Mouse (Mus musculus) right cerebral cortex, adult 18-20 months (tissue): ENCODE measurements around the gene Reep1.

Experiments used
- DNase-seq: peaks from one replicate; pipeline ENCODE4 v3.0.0; 2022; ENCODE audit warnings: mixed read lengths

Reep1 gene

DNA sequence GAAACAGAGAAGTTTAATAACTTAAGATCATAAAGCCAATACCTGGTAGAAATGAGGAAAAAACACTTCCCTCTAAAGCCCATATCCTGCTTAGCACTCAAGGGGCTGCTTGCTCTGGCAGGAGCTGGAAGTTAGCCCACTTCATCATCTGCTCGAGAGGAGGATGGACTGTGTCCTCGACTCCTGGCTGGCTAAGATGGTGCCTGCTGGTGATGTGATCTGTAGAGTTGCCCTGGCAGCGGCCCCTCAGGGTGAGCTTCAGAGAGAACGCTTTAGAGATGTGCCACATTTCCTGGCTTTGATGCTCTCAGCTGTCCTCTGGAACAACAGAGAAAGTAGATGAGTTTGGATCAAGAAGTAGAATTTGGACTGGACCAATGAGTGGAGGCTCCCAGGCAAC lies 31.2 kb downstream of the Reep1 start:
- no peak for DNase-seq

DNA sequence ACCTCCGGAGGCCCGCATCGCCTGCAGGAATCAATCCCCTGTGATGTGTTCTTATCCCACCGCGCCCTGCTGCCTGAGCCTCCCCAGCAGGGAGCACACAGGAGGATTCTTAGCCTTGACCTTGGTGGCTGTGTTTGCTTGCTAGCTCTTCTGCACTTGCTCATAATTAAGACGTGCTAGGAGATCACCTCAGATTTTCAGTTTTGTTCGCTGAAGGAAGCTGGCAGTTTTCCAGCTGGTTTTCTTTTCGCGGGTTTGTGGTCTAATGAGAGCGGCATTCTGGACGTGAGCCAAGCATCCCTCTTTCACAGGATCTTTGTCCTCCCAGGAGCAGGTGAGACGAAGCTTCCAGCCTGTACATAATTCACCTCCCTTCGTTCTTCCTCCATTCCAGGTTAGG lies 33.6 kb downstream of the Reep1 start:
- DNase-seq, result no peak

DNA sequence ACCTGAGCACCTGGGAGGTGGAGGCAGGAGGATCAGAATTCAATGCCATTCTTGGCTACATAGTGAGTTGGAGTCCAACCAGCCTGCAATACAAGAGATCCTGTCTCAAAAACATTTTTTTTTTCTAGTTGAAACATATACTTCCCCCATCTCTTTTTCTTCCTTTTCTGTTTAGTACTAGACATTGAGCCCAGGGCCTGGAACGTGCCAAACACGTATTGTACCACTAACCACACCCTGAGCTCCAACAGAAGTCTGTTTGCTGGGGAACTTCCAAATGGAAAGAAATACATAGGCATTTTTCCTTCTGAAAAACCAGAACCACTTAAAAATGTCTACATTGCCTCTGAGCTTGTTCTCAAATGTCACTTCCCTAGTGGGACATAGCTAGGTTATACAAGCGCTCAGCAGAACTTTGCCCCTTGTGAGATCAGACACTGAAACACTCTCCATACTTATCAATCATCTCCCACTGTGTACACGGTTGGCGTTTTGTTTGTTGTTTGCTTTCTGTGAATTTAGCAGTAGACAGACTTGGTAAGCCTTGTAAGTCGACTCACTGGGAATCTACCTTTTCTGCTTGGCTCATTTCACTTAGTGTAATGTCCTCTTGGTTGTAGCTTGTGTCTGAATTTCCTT lies 34.8 kb downstream of the Reep1 start:
- DNase-seq, result no peak

DNA sequence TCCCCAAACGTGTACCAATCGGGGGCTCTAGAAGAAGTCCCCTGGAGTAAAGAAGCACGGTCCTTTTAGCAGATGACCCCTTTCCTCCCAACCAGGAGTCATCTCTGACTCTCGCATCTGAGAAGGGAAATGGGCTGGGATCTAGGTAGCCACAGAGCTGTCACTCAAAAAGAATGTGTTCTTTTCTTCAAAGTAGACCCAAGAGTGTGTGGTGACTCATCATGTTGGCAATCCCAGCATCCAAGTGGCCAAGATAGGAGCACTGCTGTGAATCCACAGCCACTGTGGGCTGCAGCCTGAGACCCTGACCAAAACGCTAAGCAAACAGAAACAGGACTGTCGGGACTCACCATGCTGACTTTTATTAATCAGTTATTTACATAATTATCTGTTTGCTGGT lies 37.6 kb downstream of the Reep1 start:
- peak; percentile 41 for DNase-seq

DNA sequence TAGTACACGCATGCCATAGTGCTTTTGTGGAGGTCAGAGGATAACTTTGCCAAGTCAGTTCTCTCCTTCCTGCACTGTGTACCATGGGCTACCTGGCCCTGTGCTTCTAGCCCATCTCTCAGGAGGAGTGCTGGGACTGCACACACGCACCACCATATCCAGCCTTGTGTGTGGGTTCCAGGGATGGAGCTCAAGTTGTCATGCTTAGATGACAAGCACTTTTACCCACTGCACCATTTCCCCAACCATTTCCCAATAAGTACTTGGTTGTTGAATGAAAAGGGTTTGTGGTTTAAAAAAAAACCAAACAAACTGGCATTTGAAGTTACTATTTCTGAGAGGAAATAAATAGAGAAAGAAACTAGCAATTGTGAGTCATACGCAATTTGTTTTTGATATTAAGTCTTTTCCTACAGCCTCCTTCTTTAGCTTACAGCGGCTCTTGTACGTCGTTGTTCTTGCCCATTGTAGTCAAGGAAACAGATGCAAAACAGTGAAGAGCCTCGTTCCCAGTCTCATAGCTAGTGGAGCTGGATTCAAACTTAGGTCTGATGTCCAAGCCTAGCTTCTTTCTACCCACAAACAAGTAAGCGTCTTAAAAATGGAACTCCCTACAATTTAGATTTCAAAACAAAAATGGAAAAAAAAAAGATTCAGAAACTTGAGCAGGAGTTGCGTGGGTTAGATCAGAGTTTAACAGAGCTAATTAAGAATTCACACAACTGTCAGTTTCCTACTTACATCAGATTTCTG lies 38.3 kb downstream of the Reep1 start:
- peak; percentile 42 for DNase-seq

DNA sequence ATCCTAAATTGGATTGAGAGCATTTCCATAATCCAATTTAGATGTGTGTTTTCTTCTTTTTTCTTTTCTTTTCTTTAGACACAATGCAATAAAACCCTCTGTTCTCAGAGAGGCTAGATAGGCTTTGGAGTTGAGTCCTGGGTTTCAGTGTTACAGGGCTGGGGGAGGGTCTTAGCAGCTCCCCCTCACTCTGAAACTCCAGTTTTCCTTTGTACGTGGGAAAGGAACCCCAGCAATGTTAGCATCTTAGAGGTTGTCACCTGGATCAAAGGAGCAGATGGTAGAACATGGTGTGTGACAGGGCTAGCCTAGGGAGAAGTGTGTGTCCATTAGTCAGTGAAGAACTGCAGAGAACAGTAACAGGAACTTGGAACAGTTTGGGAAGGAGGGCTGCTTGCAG lies 38.9 kb downstream of the Reep1 start:
- no peak for DNase-seq

DNA sequence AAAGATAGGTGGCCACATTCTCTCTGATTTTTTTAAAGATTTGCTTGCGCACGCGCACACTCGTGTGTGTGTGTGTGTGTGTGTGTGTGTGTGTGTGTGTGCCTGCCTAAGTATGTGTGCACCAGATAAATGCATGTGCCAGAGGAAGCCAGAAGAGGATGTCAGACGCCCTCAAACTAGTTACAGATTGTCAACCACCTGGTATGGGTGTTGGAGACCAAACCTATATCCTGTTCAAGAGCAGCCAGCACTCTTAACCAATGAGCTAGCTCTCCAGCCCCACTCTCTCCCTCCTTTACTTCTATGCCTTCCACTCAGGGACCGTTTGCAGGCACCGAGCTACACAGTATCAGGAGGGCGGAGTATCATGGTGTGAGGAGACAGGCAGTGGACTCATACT lies 39.5 kb downstream of the Reep1 start:
- no peak for DNase-seq

DNA sequence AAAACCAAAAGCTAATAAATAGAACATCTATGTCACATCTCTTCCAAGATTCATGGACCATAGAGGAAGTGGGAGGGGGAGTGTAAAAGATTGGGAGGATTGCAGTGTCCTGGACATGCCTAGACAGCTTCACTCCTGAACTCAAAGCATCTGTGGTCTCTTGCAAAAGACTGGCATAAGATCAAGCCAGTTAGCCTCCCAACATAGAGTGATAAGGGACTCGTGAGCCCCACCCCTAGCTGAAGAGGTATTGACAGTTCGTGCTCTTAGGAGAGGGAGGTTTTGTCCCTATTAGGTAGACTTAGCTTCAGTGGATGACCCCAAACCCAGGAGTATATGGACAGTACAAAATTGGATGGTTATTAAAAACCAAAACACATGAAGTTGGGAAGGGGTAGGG lies 44.2 kb downstream of the Reep1 start:
- no peak for DNase-seq

DNA sequence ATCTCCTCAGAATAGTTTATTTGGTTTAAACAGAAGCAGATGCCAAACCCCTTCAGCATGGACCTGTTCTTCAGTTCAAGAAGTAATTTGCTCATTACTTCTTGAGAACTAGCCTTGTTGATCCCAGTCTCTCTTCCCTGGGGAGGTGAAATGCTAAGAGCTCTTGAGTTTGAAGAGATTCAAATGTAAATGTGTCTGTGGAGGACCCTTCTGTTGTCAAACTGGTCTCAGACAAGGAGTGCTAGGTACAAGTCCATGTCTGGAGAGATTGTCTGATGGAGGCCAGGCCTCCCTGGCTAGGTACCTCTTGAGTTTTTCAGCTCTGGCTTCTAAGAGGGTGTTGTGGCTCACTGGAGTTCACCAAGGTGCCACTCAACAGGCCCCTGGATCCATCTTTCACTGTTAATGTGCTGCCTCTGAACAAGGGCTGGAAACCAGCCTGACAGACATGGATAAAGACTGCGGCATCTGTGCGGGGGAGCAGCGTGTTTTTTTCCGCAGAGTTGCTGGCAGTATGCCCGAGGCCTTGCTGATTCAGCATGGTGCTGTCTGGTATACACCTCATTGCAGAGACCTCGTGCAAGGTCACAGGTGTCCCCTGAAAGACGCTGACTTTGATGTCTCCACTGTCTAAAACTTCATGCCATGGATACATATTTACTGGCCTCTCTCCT lies 45.6 kb downstream of the Reep1 start:
- DNase-seq, result peak; percentile 82

DNA sequence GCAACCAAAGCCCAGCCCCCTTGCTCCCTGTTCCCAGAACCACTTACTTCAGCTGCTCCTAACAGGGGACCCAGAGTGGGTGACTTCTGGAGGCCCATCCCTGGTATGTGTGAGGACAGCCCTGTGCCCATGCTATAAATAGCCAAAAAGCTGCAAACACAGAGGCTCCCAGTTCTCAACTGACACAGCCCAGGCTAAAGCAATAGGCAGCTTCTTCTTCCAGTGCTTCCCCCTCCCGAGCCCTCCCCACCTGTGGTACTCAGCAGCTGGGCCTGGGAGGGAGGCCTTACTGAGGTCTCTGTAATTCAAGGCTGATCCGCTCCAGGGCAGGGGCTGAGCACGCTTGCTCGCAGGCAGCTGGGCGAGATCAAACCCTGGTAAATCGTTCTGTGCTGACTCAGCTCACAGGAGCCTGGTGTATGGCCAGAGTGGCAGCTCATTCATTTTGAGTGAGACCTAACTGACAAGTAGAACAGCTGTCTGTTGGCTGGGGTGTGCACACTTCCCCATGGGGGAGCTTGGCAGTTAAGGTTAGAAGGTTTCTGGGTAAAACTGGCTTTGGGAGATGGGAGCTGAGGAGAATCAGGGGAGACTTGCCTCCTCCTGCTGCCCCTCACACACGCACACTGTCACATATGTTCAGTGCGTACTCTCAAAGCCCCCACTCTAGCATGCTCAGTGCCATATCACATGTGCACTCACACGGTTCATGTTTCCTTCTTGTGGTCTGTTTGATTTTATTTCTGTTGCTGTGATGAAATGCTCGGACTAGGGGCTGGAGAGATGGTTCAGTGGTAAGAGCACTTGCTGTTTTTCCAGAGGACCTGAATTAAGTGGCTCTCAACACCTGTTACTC lies 49.9 kb downstream of the Reep1 start:
- peak; percentile 62 for DNase-seq

DNA sequence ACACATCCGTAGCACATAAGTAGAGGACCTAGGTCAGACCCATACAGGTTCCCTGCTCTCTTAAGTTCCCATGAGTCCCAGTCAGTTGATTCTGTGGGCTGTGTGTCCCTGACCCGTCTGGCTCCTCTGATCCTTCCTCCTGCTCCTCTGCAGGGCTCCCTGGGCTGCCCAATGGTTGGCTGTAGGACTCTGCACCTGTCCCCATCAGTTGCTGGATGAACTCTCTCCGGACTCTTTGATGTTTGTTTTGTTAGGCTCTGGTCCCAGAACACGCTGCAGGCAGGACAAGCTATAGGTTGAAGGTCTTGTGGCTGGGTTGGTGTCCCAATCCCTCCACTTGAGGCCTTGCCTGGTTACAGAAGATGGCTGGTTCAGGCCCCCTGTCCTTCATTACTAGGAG lies 51.4 kb downstream of the Reep1 start:
- DNase-seq, result no peak

DNA sequence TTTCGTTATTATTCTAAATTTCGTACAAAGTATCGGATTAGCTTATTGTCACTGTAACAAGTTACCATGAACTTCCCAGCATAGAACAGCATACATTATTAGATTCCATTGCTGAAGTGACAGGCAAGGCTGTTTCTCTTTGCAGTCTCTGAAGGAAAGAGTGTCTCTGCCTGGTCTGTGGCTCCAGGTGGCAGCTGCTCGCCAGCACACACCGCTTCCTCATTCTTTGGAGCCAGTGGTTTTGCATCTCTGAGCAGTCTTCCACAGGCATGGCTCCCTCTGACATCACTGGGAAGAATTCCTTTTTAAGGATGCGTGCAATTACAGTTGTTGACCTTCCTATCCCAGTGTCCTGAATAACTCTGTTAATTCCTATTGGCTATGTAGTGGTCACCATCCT lies 52.7 kb downstream of the Reep1 start:
- no peak for DNase-seq

DNA sequence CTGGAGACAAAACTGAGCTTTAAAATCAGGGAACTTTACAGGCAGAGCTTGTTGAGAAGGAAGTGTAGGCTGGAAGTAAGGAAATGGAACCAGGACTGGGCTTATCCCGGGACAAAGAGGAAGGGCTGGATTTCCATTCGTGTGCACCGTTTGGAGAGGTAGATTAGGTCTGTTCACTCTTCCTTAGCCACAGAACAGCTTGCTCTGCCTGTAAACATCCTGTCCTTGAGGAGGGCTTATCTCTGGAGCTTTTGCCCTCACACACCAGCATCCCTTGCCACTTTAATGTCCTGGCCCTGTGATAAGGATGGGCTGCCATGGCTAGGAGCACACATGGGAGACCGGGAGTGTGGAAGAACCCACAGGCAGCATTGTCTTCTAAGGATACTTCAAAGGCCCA lies 60.4 kb downstream of the Reep1 start:
- DNase-seq, result no peak

DNA sequence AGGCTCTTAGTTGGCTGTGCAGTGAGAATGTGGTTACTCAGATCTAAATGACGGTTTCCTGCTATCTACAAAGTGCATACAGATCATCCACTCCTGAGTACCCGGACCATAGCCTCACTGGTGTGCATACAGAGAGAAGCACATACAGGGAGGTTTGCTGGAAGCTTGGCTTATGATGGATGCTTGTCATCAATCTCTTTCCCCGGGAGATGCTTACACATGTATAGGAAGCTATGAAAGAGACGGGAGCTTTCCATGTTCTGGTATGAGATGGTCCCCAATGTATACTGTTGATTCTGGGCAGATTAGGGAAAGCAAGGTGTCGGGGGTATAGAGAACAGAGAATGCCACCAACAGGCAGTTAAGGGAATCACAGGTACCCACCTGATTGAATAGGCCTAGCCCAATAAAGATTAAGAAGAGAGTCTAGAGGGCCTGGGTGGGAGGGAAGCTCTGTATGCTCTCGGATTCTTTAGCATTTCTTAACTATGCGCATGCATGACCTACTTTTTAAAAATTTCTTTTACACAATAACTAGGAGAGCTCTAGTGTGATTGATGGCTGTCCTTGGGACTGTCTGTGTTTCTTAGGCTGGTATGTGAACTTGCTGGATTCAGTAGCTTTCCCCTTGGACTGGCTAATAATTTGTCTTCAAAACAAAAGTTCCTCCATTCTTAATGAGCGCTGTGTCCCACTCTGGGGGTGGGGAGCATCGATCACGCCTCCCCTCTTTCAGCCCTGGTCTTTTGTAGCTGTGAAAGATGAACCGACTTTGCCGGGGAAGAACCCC lies 62.7 kb downstream of the Reep1 start:
- no peak for DNase-seq

DNA sequence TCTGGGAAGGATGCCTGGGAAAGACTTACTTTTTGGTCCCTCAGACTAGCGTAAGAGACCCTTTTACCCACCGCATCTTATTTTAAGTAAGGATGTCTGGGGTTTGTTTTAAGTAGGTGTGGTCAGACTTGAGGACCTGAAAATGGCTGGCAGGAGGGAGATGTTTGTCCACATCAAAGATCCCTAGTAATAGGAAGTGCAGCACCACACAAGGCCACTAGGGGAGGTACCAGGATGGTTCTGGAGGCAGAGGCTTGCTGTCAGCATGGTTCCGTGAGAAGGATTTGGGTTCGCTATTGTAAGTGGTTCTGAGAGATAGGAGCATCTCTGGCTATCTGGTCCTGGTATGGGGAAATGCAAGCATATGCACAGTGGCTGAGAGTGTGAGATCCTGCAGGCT lies 63.5 kb downstream of the Reep1 start:
- DNase-seq, result no peak

DNA sequence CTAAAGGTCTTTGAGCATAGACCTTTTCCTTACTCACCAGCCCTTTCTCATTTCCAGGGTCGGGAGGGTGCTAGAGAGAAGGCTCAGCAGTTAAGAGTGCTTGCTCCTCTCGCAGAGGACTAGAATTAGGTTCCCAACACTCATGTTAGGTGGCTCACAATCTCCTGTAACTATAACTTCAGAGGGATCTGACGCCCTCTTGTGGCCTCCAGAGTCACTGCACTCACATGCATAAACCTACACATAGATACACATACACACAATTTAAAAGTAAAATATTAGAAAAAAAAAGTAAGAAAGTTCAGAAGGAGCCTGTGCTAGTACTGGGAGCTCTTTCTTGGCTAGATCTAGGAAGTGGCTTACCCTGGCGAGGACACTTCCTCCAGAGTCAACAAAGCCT lies 63.9 kb downstream of the Reep1 start:
- DNase-seq, result no peak

DNA sequence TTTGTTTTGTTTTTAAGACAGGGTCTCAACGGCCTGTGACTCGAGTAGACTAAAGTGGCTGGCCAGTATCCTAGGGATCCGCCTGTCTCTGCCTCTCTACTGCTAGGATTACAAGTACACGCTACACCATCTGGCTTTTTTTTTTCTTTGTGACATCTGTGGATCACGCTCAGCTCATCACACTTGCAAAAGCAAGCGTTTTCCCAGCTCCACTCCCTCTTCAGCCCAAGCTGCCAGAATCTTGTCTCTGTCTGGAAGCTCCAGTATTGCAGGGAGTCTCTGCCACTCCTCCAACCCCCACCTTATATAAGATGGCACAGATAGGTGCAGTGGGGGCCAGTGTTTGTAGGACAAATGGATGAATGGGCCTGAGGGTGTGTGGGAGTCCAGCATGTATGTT lies 64.8 kb downstream of the Reep1 start:
- peak; percentile 90 for DNase-seq

DNA sequence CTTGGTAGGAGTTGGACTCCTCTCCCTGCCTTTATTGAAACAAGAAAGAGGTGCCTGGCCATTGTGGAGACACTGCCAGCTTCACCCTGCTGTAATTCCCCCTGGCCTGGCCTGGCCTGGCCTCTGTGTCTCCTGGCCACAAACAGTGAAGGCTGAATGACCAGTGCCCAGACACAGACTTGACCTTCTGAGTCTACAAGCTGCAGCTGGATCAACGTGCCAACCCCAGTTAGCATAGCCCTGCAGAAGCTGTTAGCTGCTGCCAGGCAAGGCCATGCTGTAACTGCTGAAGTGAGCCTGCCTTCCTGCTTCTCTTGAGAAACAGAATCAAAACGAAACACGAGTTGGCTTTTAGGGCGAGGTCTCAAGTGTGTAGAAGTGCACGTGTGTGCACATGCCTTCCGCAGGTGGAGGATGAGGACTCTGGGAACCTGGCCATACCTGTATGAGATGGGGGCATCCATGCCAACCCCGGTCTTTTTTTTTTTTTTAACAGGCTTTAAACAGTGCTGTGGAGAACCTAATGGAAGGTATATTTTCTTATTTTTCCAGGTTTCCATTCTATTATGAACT lies 65.4 kb downstream of the Reep1 start:
- DNase-seq, result no peak

DNA sequence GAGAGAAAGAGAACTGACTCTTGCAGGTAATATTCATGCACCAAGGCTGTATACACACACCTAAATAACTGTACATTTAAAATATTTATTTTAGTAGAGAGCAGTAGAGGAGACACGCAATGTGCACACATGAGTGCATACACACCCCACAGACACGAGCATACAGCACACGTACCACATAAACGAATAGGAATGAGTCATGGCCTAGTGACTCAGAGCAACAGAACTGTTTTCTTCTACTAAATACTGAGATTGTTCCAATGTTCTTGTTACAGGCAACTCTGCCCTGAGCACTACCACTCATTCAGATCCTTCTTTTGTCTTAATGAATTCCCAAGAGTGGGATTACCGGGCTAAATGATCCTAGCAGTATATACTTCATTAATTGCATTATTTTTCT lies 70.7 kb downstream of the Reep1 start:
- DNase-seq, result no peak

DNA sequence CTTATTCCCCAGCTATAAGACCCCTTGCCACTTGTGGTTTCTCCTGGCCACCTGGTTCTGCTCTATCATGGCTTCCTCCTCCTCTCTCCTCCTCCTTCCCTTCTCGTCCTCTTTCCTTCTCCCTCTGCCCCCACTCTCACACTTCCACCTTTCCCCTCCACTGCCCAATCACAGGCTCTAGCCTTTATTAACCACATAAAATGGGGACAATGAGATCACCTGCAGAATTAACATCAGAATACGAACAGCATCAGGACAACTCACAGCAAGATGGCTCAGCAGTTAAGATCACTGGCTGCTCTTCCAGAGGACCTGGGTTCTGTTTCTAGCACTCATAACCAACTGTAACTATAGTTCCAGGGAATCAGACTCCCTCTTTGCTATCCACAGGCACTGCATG lies 72.5 kb downstream of the Reep1 start:
- DNase-seq, result no peak

DNA sequence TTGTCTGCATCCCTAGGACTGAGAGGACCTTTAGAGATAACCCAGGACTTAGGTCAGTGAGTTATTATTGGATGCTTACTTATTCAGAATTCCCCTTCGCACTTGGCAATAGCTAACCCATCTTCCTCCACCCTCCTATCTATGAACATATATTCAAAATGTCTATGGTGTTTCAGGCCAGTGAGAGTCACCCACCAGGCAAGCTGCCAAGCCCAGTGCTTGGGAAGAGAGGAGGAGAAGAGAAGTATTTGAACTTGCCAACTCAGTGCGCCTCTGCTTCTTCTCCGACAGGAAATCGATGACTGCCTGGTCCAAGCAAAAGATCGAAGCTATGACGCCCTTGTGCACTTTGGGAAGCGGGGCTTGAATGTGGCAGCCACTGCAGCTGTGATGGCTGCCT lies 73.1 kb downstream of the Reep1 start:
- DNase-seq, result no peak

DNA sequence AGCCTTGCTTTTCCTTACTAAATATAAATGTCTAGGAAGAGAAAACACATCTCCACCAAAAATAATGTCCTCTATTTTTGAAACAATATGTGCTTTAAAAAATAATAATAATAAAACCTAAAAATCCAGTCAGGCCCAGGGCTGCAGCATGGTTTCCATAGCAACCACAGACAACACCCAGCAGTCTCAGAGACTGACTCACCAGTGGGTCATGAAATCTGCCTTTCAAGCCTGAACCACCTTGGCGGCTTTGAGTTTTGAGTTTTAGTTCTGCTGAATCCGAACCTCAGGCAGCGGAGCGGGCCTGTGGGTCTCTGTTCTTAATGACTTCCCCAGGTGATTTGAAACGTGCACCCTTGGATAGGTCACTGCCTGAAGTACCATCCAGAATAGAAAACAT lies 75.8 kb downstream of the Reep1 start:
- peak; percentile 26 for DNase-seq
